Mouse (Mus musculus) heart, adult 8-10 months (tissue): ENCODE data around the gene Sprr2a1. TPM values are rescaled to one million over a fixed set of nuclear protein-coding genes. Genes with fewer than 3 reads are reported as not detected.

Experiments
- total RNA-seq, 4 experiments: library from RNA; stranded (reverse); gene quantifications; 2 replicates each; pipeline ENCODE4 v1.2.4; 2022

The Sprr2a1 gene
- total RNA-seq, 4 experiments from 2014 or later = not detected

Other genes with a start within 250 kb of the Sprr2a1 start
- not detected for gene Pglyrp3, start 201.2 kb upstream of the Sprr2a1 start, total RNA-seq
- not detected for gene Lor, start 132.7 kb upstream of the Sprr2a1 start, total RNA-seq
- gene Prr9, start 91.9 kb upstream of the Sprr2a1 start, total RNA-seq = not detected
- not detected for gene Lelp1, start 73.1 kb upstream of the Sprr2a1 start, total RNA-seq
- 1 to 10 TPM in 1 of 4 experiments, under 1 TPM in 1, not detected in 2; 0.80 to 2.0 TPM for gene Sprr2a2, start 121 bp downstream of the Sprr2a1 start, total RNA-seq
- gene Sprr2a3, start 69.6 kb downstream of the Sprr2a1 start, total RNA-seq = not detected
- gene Sprr2b, start 100.8 kb downstream of the Sprr2a1 start, total RNA-seq = not detected
- gene Sprr2d, start 123.3 kb downstream of the Sprr2a1 start, total RNA-seq = not detected
- not detected for gene Sprr2e, start 136.3 kb downstream of the Sprr2a1 start, total RNA-seq
- gene Sprr2f, start 149.4 kb downstream of the Sprr2a1 start, total RNA-seq = not detected
- gene Sprr2h, start 169.9 kb downstream of the Sprr2a1 start, total RNA-seq = not detected
- gene Sprr2i, start 192.2 kb downstream of the Sprr2a1 start, total RNA-seq = not detected
- not detected for gene Sprr2j-ps, start 202.3 kb downstream of the Sprr2a1 start, total RNA-seq
- gene Gm9774, start 213.6 kb downstream of the Sprr2a1 start, total RNA-seq = 1 to 10 TPM in 3 of 4 experiments, not detected in 1; 1.4 to 3.1 (median 2.9) TPM
- not detected for gene Sprr2k, start 216.8 kb downstream of the Sprr2a1 start, total RNA-seq
- not detected for gene Sprr1b, start 223.0 kb downstream of the Sprr2a1 start, total RNA-seq
- not detected for gene Sprr3, start 242.9 kb downstream of the Sprr2a1 start, total RNA-seq